Mouse (Mus musculus): Measurements from ENCODE around the gene Rbfox1.

DNA sequence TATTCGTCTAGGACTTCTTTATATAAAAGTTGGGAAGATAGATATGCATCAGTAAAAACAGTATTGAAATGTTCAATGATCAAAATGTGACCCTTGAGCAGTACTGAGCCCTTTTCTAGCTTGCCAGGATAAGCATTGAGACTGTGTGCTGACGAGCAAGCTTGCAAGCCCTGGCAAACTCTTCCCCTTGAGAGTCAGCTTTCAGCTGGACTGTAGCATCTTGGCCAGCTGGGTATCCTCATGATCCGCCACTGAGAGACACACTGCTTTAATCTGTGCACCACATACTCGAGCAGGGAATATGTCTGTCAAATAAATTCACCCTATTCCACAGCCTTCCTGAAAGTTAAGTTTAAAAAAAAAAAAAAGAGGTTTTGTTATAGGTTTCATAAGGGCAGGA is 670.6 kb downstream of the Rbfox1 start:
- TF ChIP-seq CTCF (IDR thresholded peaks at IDR 0.05) = no peak
- no peak for TF ChIP-seq EP300 (IDR thresholded peaks at IDR 0.05; ENCODE audit: insufficient read depth, low read depth, low read length)
- TF ChIP-seq POLR2A (IDR thresholded peaks at IDR 0.05; ENCODE audit: insufficient read depth, low read depth, low read length) = no peak
